Mouse (Mus musculus) heart, adult 2 months (tissue): ENCODE results near the gene Khk. TPM values are rescaled to one million over a fixed set of nuclear protein-coding genes. Genes with fewer than 3 reads are reported as not detected.

Experiments used
- DNase-seq, 2 experiments: peaks; one replicate each; pipeline ENCODE4 v3.0.0; 2021
- H3K27ac ChIP-seq: fragments of 200-600 bp; 2 replicates; pipeline ENCODE4 v1.8.1; 2022
- H3K27me3 ChIP-seq: fragments of 200-500 bp; 2 replicates; pipeline ENCODE4 v1.6.1; 2012; ENCODE audit warnings: mild to moderate bottlenecking, low read length, inconsistent platforms, mixed read lengths; ENCODE audit not compliant: control insufficient read depth, insufficient read depth
- H3K36me3 ChIP-seq: fragments of 200-500 bp; 2 replicates; pipeline ENCODE4 v1.6.1; 2012; ENCODE audit warnings: low read length, inconsistent platforms; ENCODE audit not compliant: control insufficient read depth, insufficient read depth
- H3K4me1 ChIP-seq: fragments of 200-500 bp; 2 replicates; pipeline ENCODE4 v1.6.1; 2011; ENCODE audit warnings: low read length; ENCODE audit not compliant: control insufficient read depth, insufficient read depth
- H3K4me3 ChIP-seq: fragments of 200-600 bp; 2 replicates; pipeline ENCODE4 v1.8.1; 2022
- H3K79me2 ChIP-seq: fragments of 200-500 bp; replicated peaks from 2 replicates; pipeline ENCODE4 v1.6.1; 2012; ENCODE audit warnings: mild to moderate bottlenecking, inconsistent platforms, low read length, moderate library complexity, mixed read lengths; ENCODE audit not compliant: control insufficient read depth, insufficient read depth
- H3K9ac ChIP-seq: fragments of 200-500 bp; 2 replicates; pipeline ENCODE4 v1.6.1; 2012; ENCODE audit warnings: low read depth, mild to moderate bottlenecking, control low read depth, inconsistent platforms, low read length, mixed read lengths
- CTCF ChIP-seq: fragments of 200-600 bp; IDR thresholded peaks from 2 replicates; pipeline ENCODE4 v1.8.1; 2022; ENCODE audit warnings: antibody characterized with exemption, mild to moderate bottlenecking, moderate library complexity
- EP300 ChIP-seq: fragments of 200-500 bp; IDR thresholded peaks from 2 replicates; pipeline ENCODE4 v1.6.1; 2011; ENCODE audit warnings: low read depth, low read length, control low read depth; ENCODE audit not compliant: insufficient read depth
- POLR2A ChIP-seq: fragments of 200-500 bp; IDR thresholded peaks from 2 replicates; pipeline ENCODE4 v1.6.1; 2011; ENCODE audit warnings: mild to moderate bottlenecking, low read depth, low read length, control low read depth; ENCODE audit not compliant: insufficient read depth
- WGBS: fragments of 180-500 bp; shearing (Covaris S2); methylation state at CpG from one replicate; pipeline ENCODE4 v1.1.7; 2018; 5-methylcytosine and 5-hydroxymethylcytosine counted together
- intact Hi-C: fragments of 180-260 bp; cut with DNase I; formaldehyde crosslinking; loops from one replicate; pipeline ENCODE4 v1.15.1; 2025
- polyA plus RNA-seq: library from polyadenylated mRNA; depleted of rRNA; stranded (reverse); fragments of >200 nt; gene quantifications from 2 replicates; pipeline ENCODE4 v1.2.3, GENCODE M21; 2012
- total RNA-seq, 2 experiments: library from RNA; stranded (reverse); gene quantifications; 2 replicates each; pipeline ENCODE4 v1.2.3; 2021

The Khk gene
- total and polyA plus RNA-seq, 3 experiments = 22.6 to 31.8 (median 29.6) TPM

- WGBS = 81% methylated on average over 8 of the region's 8 CpGs
Measured at GRCm38 (mm10) chr5:30924614-30925013, 3.4 kb downstream of the Khk start.

GRCm38 (mm10) chr5:30925217-30925616, 4.0 kb downstream of the Khk start:
- no peaks in the 10 kb centered on the region for H3K36me3 ChIP-seq
- no peaks in the 10 kb centered on the region for H3K27me3 ChIP-seq
- TF ChIP-seq EP300 (no peak), CTCF (no peak), POLR2A (no peak)
- DNase-seq = no peak
- H3K9ac ChIP-seq = no peak overlapping the region
- H3K4me3 ChIP-seq = no peak overlapping the region
- H3K4me1 ChIP-seq = peaks cover 2% of the 10 kb centered on the region
- intact Hi-C loops = no loop called here
- 95% methylated on average over 5 of the region's 5 CpGs for WGBS
- H3K79me2 ChIP-seq = no peaks in the 10 kb centered on the region
- no peak overlapping the region for H3K27ac ChIP-seq

More at GRCm38 (mm10) chr5:30924614-30925013, 3.4 kb downstream of the Khk start:
- H3K27me3 ChIP-seq = no peaks in the 10 kb centered on the region
- intact Hi-C loops = loop anchor here (5.0 kb wide), 2 partner anchors 38 to 123 kb away; partner anchors contain the start of genes Atraid, Preb and Slc5a6
- H3K9ac ChIP-seq = no peak overlapping the region
- H3K79me2 ChIP-seq = no peaks in the 10 kb centered on the region
- no peak overlapping the region for H3K4me3 ChIP-seq
- no peaks in the 10 kb centered on the region for H3K36me3 ChIP-seq
- no peak for DNase-seq
- H3K27ac ChIP-seq = no peak overlapping the region
- peaks cover 1% of the 10 kb centered on the region for H3K4me1 ChIP-seq
- TF ChIP-seq EP300 (no peak), POLR2A (no peak)

- no peak overlapping the region for H3K9ac ChIP-seq
- H3K36me3 ChIP-seq = no peaks in the 10 kb centered on the region
- H3K79me2 ChIP-seq = no peaks in the 10 kb centered on the region
- peaks cover 3% of the 10 kb centered on the region for H3K4me1 ChIP-seq
- H3K27me3 ChIP-seq = no peaks in the 10 kb centered on the region
- intact Hi-C loops = no loop called here
- 71% methylated on average over 2 of the region's 2 CpGs for WGBS
- no peak overlapping the region for H3K4me3 ChIP-seq
- no peak for DNase-seq
- TF ChIP-seq CTCF = no peak
- no peak for TF ChIP-seq EP300
- TF ChIP-seq POLR2A = no peak
- no peak overlapping the region for H3K27ac ChIP-seq
Measured at GRCm38 (mm10) chr5:30926073-30926472, 4.8 kb downstream of the Khk start.

GRCm38 (mm10) chr5:30927945-30928529, 6.8 kb downstream of the Khk start:
- no peaks in the 10 kb centered on the region for H3K79me2 ChIP-seq
- no peak overlapping the region for H3K9ac ChIP-seq
- no peaks in the 10 kb centered on the region for H3K36me3 ChIP-seq
- no peak overlapping the region for H3K27ac ChIP-seq
- H3K27me3 ChIP-seq = no peaks in the 10 kb centered on the region
- no peak for TF ChIP-seq CTCF
- no peak for TF ChIP-seq POLR2A
- TF ChIP-seq EP300 = no peak
- no peak for DNase-seq
- 43% methylated on average over 7 of the region's 7 CpGs for WGBS
- intact Hi-C loops = no loop called here
- H3K4me1 ChIP-seq = peaks cover 1% of the 10 kb centered on the region; the same call in 1 of the 2 replicates
- no peak overlapping the region for H3K4me3 ChIP-seq

GRCm38 (mm10) chr5:30930121-30930520, 8.9 kb downstream of the Khk start:
- peak; percentile 77; the same call in 1 of the 2 replicates for TF ChIP-seq EP300
- no peak for TF ChIP-seq POLR2A
- TF ChIP-seq CTCF = peak; percentile 89
- DNase-seq = peak; percentile 61 to 80
- Histone ChIP-seq H3K4me3 (no peak overlapping the region), H3K27ac (no peak overlapping the region), H3K9ac (no peak overlapping the region), H3K36me3 (no peaks in the 10 kb centered on the region), H3K79me2 (no peaks in the 10 kb centered on the region), H3K4me1 (peaks cover 1% of the 10 kb centered on the region; the same call in 1 of the 2 replicates), H3K27me3 (no peaks in the 10 kb centered on the region)
- intact Hi-C loops = loop anchor here (1.0 to 5.0 kb wide), 3 partner anchors 68 to 123 kb away; no protein-coding TSS in a partner anchor
- 23% methylated on average over 4 of the region's 4 CpGs for WGBS

- Histone ChIP-seq H3K9ac (no peak overlapping the region), H3K4me1 (peaks cover 1% of the 10 kb centered on the region; the same call in 1 of the 2 replicates), H3K27ac (no peak overlapping the region), H3K79me2 (no peaks in the 10 kb centered on the region), H3K36me3 (no peaks in the 10 kb centered on the region), H3K4me3 (no peak overlapping the region), H3K27me3 (no peaks in the 10 kb centered on the region)
- no peak for TF ChIP-seq POLR2A
- TF ChIP-seq CTCF = no peak
- TF ChIP-seq EP300 = no peak
- DNase-seq = no peak
- WGBS = 72% methylated on average over 6 of the region's 6 CpGs
- intact Hi-C loops = loop anchor here (1.0 to 5.0 kb wide), 3 partner anchors 67 to 124 kb away; no protein-coding TSS in a partner anchor
Measured at GRCm38 (mm10) chr5:30930846-30931245, 9.6 kb downstream of the Khk start.
